Mouse (Mus musculus) E14TG2a.4 (cell line): ENCODE measurements around the gene Pik3r2.

Experiments
- CTCF ChIP-seq: conservative IDR thresholded peaks from 2 replicates; pipeline ENCODE4 v1.5.1; 2014; ENCODE audit warnings: low read length
- NANOG ChIP-seq: IDR thresholded peaks from 2 replicates; pipeline ENCODE4 v1.6.1; 2014; ENCODE audit warnings: borderline replicate concordance, low read length, mixed read lengths
- POU5F1 ChIP-seq: IDR thresholded peaks from 2 replicates; pipeline ENCODE4 v1.6.1; 2014; ENCODE audit warnings: low read length, borderline replicate concordance

- TF ChIP-seq CTCF (no peak), POU5F1 (no peak), NANOG (no peak)
Measured at GRCm38 (mm10) chr8:70820101-70820935, 43.8 kb upstream of the Pik3r2 start.
